Mouse (Mus musculus) kidney, postnatal 25 days (tissue): Measurements from ENCODE around the gene Ppp1r35.
"Not testable (repeated sequence)": the region's sequence is repeated elsewhere in the genome, so short reads cannot be mapped to it uniquely, and the experiment has no call there.

Experiments used
- DNase-seq, 2 experiments: peaks; one replicate each; pipeline ENCODE4 v3.0.0; 2021; ENCODE audit warnings: mixed read lengths in 2 of 2

Gene Ppp1r35

GRCm38 (mm10) chr5:137778635-137779034, at the start of gene Ppp1r35:
TSS of gene Ppp1r35 (plus strand) at chr5:137778849.
- peak; percentile 97 to 98 for DNase-seq

DNA sequence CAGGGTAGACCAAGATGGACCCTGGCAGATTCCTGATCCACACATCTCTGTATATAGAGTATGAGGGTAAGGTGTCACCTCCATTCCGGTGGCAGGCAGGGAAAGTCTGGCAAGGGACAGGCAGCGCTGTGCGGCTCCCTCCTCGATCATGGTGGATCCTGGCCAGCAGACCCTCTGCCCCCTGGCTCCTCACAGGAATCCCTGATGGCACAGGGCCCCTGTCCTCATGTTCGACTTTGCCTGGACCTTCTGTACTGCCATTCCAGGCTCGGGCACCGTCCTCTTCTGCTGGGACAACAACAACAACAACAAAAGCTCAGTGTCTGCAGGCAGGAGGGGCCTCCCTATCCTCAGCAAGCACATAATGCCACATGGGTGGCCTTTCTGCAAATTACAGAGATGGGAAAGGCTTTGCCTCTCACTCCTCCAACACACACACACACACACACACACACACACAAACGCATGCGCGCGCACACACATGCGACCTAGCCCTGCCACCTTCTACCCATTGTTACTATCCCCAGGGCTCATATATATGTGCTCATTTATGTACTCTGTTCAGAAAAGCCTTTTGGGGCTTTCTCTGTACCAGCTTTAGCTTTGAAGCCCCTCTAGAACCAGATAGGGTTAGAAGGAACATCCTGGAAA, 44.9 kb upstream of the Ppp1r35 start:
- DNase-seq, result no peak

DNA sequence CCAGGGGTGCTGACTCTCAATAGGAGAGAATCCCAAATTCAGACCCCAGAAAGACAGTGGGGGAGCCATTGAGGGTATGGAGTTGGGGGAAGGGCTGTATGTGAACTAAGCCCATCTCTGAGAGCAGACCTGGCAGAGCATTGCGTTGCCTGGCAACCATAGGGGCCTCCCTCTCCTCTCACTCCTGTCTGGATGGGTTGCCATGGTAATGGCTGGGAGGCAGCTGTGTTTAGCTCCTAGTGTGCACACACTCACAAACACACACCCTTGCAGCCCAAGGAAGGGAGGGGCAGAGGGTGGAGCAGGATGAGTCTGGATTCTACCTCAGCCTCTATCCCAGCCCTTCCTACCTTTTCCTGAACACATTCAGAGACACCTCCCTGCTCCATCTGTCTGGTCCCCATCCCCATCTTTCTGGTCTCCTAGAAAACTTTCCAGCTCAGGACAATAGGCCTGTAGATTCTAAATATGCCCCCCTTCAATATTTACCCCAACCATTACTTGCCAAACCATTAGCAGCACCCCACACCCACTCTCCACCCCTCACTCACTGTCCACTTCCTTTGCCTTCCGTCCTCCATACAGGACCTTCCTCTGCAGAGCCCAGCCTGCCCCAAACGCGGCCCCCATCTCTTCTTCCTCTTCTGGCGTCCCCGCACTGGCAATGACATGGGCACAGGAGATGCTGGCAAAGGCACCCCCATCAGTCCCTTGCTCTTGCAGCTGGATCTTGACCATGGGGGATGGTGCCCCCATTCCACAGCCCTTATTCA, 44.2 kb upstream of the Ppp1r35 start:
- DNase-seq, result no peak

DNA sequence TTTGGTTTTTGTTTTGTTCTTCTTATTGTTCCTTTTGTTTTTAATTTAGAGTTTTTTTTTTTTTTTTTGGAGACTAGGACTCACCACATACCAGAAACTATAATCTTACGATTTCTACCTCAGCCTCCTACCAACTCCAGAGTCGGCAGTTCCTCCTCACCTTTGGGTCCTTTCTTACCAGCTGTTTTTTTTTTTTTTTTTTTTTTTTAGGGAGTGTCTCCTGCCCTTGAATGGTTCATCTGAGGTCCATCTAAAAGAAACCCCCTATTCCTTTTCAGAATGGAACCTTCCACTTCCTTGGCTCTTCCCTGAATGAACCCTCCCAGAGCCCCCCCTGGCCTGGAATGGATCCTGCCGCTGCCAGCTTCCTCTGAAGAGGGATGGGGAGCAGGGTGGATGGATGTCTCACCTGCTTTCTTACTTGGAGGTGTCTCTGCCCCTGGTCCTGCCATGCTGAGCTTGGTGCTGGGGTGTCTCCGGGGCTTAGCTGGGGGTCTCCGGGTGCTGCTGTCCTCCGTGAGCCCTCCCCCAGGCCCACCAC, 41.2 kb upstream of the Ppp1r35 start:
- DNase-seq, result no peak

DNA sequence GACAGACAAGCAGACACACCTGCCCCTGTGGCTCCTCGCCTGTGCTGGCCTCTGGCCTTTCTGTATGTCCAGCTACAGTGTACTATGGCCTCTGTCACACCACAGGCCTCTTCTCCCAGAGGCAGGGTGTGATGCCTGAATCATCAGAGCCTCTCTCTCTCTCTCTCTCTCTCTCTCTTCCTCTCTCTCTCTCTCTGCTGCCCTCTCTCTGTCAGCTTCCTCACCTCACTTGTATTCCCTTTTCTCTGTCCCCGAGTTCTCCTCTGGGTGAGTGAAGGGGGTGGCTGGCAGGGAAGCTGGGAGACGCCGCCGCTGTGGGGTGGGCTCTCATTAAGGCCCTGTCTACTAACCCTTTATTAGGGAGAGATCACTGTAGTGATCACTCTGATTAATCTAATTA, 40.1 kb upstream of the Ppp1r35 start:
- DNase-seq, result no peak

- no peak for DNase-seq
These were observed 39.2 kb upstream of the Ppp1r35 start for GRCm38 (mm10) chr5:137739471-137739870.

GRCm38 (mm10) chr5:137740506-137740905, 38.1 kb upstream of the Ppp1r35 start:
- no peak for DNase-seq

GRCm38 (mm10) chr5:137741023-137741931, 37.4 kb upstream of the Ppp1r35 start, which contains the start of gene Nyap1:
TSS of gene Nyap1 (minus strand) at chr5:137741607.
- peak; percentile 85 to 95 for DNase-seq

DNA sequence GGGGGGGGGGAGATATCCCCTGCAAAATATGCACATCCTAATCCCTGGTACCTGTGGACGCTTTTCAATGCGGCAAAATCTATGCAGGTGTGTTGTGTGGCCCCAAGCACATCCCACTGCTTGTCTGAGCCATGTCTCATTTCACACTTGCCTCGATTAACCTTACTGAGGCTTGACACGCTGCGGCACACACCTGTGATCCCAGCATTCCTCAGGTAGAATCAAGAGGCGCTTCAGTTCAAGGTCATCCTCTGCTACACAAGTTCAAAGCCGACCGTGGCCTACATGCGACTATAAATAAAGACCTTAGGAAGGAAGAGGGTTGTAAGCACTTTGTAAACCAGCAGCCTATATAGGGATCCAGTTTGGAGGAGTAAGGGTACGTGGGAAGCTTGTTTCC, 36.6 kb upstream of the Ppp1r35 start:
- no peak for DNase-seq

GRCm38 (mm10) chr5:137742836-137743235, 35.8 kb upstream of the Ppp1r35 start:
- no peak for DNase-seq

DNA sequence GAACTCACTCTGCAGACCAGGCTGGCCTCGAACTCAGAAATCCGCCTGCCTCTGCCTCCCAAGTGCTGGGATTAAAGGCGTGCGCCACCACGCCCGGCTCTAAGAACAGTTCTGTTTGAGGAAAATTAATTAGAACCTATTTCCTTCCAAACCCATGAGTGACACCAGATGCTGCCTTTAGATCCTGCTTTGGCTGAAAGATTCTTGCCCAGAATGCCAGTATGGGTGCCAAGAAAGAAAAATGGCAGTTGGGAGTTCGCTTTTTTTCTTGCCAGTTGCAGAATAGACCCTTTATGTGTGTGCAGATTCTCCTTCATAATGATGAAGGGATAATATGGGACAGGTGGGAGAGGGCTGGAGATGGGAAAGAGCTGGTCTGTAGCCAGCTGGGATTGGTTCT, 34.5 kb upstream of the Ppp1r35 start:
- no peak for DNase-seq

DNA sequence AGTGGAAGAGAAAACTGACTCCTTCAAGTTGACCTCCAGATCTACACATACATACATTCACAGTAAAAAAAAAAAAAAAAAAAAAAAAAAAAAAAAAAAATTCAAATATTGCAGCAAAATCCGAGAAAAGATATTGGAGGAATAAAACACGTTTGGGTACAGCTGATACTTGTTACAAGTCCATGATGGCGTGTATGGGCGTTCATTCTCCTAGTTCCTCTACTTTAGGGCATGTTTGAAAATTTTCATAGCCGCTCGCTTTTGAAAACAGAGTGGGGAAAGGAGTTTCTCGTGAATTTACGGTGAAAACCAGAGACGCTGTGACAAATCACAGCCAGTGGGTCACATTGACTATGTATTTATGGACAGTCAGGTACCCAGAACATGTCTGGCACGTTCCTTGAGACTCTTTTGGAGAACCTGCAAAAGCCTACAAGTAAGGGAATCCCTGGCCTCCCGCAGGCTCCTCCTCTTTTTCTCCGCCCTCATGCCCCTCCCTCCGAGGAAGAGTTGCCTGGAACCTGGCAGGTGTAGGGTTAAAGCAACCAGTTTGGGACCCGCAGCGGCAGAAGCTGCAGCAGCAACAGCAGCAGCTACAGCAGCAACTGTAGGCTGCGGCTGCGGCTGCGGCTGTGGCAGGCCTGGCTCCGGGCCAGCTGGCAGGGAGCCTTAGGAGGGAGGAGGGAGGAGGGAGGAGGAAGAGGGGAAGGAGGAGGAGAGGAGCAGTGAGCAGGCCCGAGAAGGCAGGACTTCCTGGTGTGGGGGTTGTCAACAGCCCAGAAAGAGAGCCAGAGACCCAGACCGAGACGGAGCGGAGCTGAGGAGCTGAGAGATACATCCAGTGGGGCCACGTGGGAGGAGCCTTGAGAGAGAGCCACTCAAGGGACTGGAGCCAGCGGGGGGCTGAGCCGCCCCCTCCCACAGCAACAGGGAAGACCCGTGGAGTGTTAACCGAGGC, 33.2 kb upstream of the Ppp1r35 start, which contains the start of gene Tsc22d4:
Tsc22d4 (plus strand) TSS at position 517 of the 958 bp plus-strand sequence.
- peak; percentile 93 to 97 for DNase-seq

DNA sequence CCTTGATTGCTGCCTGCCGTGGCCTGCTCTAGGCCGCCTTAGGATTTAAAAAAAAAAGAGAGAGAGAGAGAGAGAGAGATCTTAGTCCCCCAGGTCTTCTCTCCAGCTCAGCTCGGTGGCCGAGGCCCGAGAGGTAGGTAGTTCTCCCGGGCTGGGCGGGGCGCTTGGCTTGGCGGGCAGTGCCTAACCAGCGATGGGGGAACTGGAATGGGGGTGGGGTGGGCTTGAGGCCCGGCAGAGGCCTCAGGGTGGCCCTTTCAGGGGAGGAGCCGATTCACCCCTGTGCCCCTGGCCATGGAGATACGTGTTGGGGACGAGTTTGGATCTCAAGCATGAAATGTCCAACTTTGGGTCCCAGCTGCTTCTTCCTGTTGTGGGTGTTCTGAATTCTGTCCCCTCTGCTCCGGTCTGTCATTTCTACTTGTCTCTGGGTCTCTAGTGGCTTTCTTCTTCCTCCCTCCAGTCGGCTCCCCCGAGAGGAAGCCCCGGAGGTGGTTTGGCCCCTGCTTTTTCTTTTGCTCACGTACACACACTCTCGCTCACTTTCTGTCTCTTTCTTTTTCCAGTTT, 32.3 kb upstream of the Ppp1r35 start:
- DNase-seq, result peak; percentile 79 to 88

- DNase-seq, result peak in 1 of 2 experiments; percentile 60
These were observed 31.8 kb upstream of the Ppp1r35 start for GRCm38 (mm10) chr5:137746851-137747325.

DNA sequence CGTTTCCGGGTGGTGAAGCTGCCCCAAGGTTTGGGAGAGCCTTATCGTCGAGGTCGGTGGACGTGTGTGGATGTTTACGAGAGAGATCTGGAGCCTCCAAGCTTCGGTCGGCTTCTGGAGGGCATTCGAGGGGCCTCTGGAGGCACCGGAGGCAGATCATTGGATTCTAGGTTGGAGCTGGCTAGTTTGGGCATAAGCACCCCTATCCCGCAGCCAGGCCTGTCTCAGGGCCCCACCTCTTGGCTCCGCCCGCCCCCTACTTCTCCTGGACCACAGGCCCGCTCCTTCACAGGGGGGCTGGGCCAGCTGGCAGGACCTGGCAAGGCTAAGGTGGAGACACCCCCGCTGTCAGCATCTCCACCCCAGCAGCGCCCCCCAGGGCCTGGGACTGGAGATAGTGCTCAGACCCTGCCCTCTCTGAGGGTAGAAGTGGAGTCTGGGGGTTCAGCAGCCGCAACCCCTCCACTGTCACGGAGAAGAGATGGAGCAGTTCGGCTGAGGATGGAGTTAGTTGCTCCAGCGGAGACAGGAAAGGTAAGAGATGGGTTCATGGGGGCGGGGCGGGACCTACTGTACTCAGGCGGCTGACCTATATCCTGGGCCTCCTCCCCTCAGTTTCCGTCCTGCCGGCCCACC, 31.2 kb upstream of the Ppp1r35 start:
- DNase-seq, result peak; percentile 57 to 79

GRCm38 (mm10) chr5:137748130-137748770, 30.4 kb upstream of the Ppp1r35 start:
- DNase-seq, result peak; percentile 31 to 65

DNA sequence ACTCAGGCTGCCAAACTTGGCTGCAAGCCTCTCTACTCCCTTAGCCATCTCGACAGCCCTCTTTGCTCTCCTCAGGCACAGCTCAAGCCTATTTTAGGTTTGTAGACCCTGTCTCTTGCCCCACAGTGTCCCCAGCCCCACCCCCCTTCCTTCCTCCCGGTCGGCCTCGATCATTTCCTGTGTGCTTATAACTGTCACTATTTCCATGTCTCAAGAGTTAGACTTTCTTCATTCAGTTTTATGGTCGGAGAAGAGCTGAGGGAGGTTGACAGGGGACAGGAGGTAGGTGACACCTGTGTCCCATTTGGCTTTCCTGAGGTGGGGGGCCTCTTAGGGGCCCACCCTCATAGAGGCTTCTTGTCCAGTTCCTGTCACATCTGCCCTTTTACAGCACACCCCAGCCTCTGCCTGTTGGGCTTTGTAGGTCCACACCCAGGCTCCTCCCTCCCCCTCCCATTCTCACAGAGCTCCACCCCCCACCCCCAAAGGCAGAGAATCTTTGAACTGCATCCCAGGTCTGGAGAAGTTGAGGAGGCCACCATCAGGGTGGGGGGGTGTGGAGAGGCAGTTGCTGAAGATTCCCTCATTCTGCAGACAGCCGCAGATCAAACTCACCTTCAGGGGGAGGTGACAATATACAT, 29.3 kb upstream of the Ppp1r35 start:
- DNase-seq, result peak in 1 of 2 experiments; percentile 35

DNA sequence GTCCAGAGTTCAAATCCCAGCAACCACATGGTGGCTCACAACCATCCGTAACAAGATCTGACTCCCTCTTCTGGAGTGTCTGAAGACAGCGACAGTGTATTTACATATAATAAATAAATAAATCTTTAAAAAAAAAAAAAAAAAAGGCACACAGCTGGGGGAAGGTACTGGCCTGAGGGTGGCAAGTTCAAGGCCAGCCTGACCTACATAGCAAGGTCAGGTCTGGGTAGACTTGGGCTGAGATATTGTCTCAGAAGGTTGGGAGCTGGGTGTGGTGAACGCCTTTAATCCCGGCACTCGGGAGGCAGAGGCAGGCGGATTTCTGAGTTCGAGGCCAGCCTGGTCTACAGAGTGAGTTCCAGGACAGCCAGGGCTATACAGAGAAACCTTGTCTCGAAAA, 28.4 kb upstream of the Ppp1r35 start:
- not testable (repeated sequence) for DNase-seq

GRCm38 (mm10) chr5:137751221-137751887, 27.3 kb upstream of the Ppp1r35 start:
- no peak for DNase-seq
